Mouse (Mus musculus) liver, embryonic 16.5 days (tissue): Measurements from ENCODE around the gene Tbc1d10b. TPM values are rescaled to one million over a fixed set of nuclear protein-coding genes. Genes with fewer than 3 reads are reported as not detected.

Source experiments
- ATAC-seq: fragments of 200-750 bp; cut with Nextera tagmentation; 2 replicates; pipeline ENCODE4 v1.8.0; 2017; ENCODE audit warnings: low read depth, mild to moderate bottlenecking, moderate number of reproducible peaks, moderate library complexity
- H3K27ac ChIP-seq: fragments of 300-500 bp; sonication (generic); 2 replicates; pipeline ENCODE4 v1.5.1; 2014; ENCODE audit warnings: mild to moderate bottlenecking, low read length
- H3K27me3 ChIP-seq: fragments of 300-500 bp; sonication (generic); 2 replicates; pipeline ENCODE4 v1.6.1; 2014; ENCODE audit warnings: low read depth, low read length, mixed read lengths; ENCODE audit not compliant: control insufficient read depth, insufficient read depth
- H3K36me3 ChIP-seq: fragments of 300-500 bp; sonication (generic); 2 replicates; pipeline ENCODE4 v1.6.1; 2014; ENCODE audit warnings: mild to moderate bottlenecking; ENCODE audit not compliant: control insufficient read depth, insufficient read depth
- H3K4me1 ChIP-seq: fragments of 300-500 bp; sonication (generic); 2 replicates; pipeline ENCODE4 v1.6.1; 2014; ENCODE audit warnings: low read depth, low read length, mixed read lengths; ENCODE audit not compliant: control insufficient read depth
- H3K4me2 ChIP-seq: fragments of 300-500 bp; sonication (generic); 2 replicates; pipeline ENCODE4 v1.6.1; 2014; ENCODE audit warnings: low read depth, low read length, mixed read lengths
- H3K4me3 ChIP-seq: fragments of 300-500 bp; sonication (generic); 2 replicates; pipeline ENCODE4 v1.5.1; 2014; ENCODE audit warnings: low read depth, mild to moderate bottlenecking, low read length
- H3K9ac ChIP-seq: fragments of 300-500 bp; sonication (generic); 2 replicates; pipeline ENCODE4 v1.6.1; 2014; ENCODE audit warnings: low read depth, low read length
- H3K9me3 ChIP-seq: fragments of 300-500 bp; sonication (generic); replicated peaks from 2 replicates; pipeline ENCODE4 v1.6.1; 2016; ENCODE audit warnings: low read length; ENCODE audit not compliant: control insufficient read depth
- WGBS: fragments of 180-500 bp; shearing (Covaris S2); extraction: QIAGEN DNeasy Blood & Tissue Kit; methylation state at CpG from one replicate; pipeline ENCODE4 v1.1.7; 2014; ENCODE audit not compliant: insufficient replicate concordance; 5-methylcytosine and 5-hydroxymethylcytosine counted together
- polyA plus RNA-seq: library from polyadenylated mRNA; unstranded; fragments of >200 nt; fragmentation: Nextera tagmentation; extraction: Ambion mirVana; gene quantifications from 2 replicates; pipeline ENCODE4 v1.2.1, GENCODE M21; 2015

The Tbc1d10b gene
- polyA plus RNA-seq, 1 experiment from 2014 or later: 15.1 TPM

GRCm38 (mm10) chr7:127231826-127232621, 23.8 kb upstream of the Tbc1d10b start:
- no peak for ATAC-seq
- H3K4me1 ChIP-seq: peaks cover 30% of the 10 kb centered on the region
- no peaks in the 10 kb centered on the region for H3K27me3 ChIP-seq

GRCm38 (mm10) chr7:127231376-127231775, 23.1 kb upstream of the Tbc1d10b start:
- Histone ChIP-seq H3K36me3 (peaks cover 15% of the 10 kb centered on the region), H3K27ac (no peak overlapping the region; the same call in 1 of the 2 replicates), H3K27me3 (no peaks in the 10 kb centered on the region), H3K4me3 (peak overlapping the region; percentile 92), H3K9ac (peak overlapping the region; percentile 95), H3K4me1 (peaks cover 34% of the 10 kb centered on the region), H3K9me3 (no peaks in the 10 kb centered on the region), H3K4me2 (peak overlapping the region; percentile 76)
- 46% methylated on average over 3 of the region's 3 CpGs for WGBS
- ATAC-seq: no peak

More at GRCm38 (mm10) chr7:127231826-127232621, 23.8 kb upstream of the Tbc1d10b start:
- 4% methylated on average over 20 of the region's 20 CpGs for WGBS
- H3K36me3 ChIP-seq: peaks cover 18% of the 10 kb centered on the region
- H3K9ac ChIP-seq: peak overlapping the region; percentile 95
- H3K4me2 ChIP-seq: peak overlapping the region; percentile 76
- H3K27ac ChIP-seq: peak overlapping the region; percentile 91
- H3K9me3 ChIP-seq: no peaks in the 10 kb centered on the region
- H3K4me3 ChIP-seq: peak overlapping the region; percentile 92

- Histone ChIP-seq H3K36me3 (0 out of 2 replicates have a peak, but pooled peaks cover 2% of the 10 kb centered on the region), H3K4me2 (no peak overlapping the region), H3K9me3 (no peaks in the 10 kb centered on the region), H3K4me3 (no peak overlapping the region), H3K27ac (peak overlapping the region; percentile 55), H3K9ac (no peak overlapping the region), H3K27me3 (no peaks in the 10 kb centered on the region), H3K4me1 (peaks cover 56% of the 10 kb centered on the region)
- WGBS: 44% methylated on average over 4 of the region's 4 CpGs
- ATAC-seq: peak; percentile 17
Observed at GRCm38 (mm10) chr7:127228615-127229303, 20.5 kb upstream of the Tbc1d10b start.

- peak; percentile 88 for ATAC-seq
- Histone ChIP-seq H3K36me3 (0 out of 2 replicates have a peak, but pooled peaks cover 2% of the 10 kb centered on the region), H3K4me1 (peaks cover 51% of the 10 kb centered on the region), H3K4me3 (peak overlapping the region; percentile 21), H3K9ac (peak overlapping the region; percentile 53), H3K27me3 (no peaks in the 10 kb centered on the region), H3K4me2 (peak overlapping the region; percentile 60), H3K9me3 (no peaks in the 10 kb centered on the region), H3K27ac (peak overlapping the region; percentile 94)
- 52% methylated on average over 11 of the region's 11 CpGs for WGBS
Observed at GRCm38 (mm10) chr7:127225147-127225995, 17.1 kb upstream of the Tbc1d10b start.

GRCm38 (mm10) chr7:127224616-127225015, 16.3 kb upstream of the Tbc1d10b start:
- Histone ChIP-seq H3K27ac (peak overlapping the region; percentile 94), H3K4me2 (no peak overlapping the region), H3K4me1 (peaks cover 51% of the 10 kb centered on the region), H3K9ac (no peak overlapping the region), H3K4me3 (no peak overlapping the region), H3K27me3 (no peaks in the 10 kb centered on the region), H3K36me3 (0 out of 2 replicates have a peak, but pooled peaks cover 2% of the 10 kb centered on the region), H3K9me3 (no peaks in the 10 kb centered on the region)
- 79% methylated on average over 6 of the region's 6 CpGs for WGBS
- ATAC-seq: no peak

- Histone ChIP-seq H3K36me3 (no peaks in the 10 kb centered on the region), H3K4me3 (no peak overlapping the region), H3K4me2 (peak overlapping the region; percentile 31), H3K9me3 (no peaks in the 10 kb centered on the region), H3K9ac (peak overlapping the region; percentile 11), H3K4me1 (peaks cover 57% of the 10 kb centered on the region), H3K27ac (peak overlapping the region; percentile 94), H3K27me3 (no peaks in the 10 kb centered on the region)
- WGBS: 64% methylated on average over 6 of the region's 6 CpGs
- peak; percentile 74 for ATAC-seq
Observed at GRCm38 (mm10) chr7:127223515-127224478, 15.5 kb upstream of the Tbc1d10b start.

GRCm38 (mm10) chr7:127223106-127223505, 14.8 kb upstream of the Tbc1d10b start:
- 82% methylated on average over 3 of the region's 3 CpGs for WGBS
- no peaks in the 10 kb centered on the region for H3K9me3 ChIP-seq
- no peak for ATAC-seq
- no peaks in the 10 kb centered on the region for H3K27me3 ChIP-seq
- H3K4me3 ChIP-seq: no peak overlapping the region
- H3K4me1 ChIP-seq: peaks cover 62% of the 10 kb centered on the region
- H3K4me2 ChIP-seq: peak overlapping the region; percentile 31
- no peaks in the 10 kb centered on the region for H3K36me3 ChIP-seq
- H3K27ac ChIP-seq: peak overlapping the region; percentile 94
- H3K9ac ChIP-seq: peak overlapping the region; percentile 5

- no peak overlapping the region for H3K9ac ChIP-seq
- ATAC-seq: no peak
- 65% methylated on average over 6 of the region's 6 CpGs for WGBS
- H3K4me1 ChIP-seq: peaks cover 60% of the 10 kb centered on the region
- H3K9me3 ChIP-seq: no peaks in the 10 kb centered on the region
- H3K4me3 ChIP-seq: no peak overlapping the region
- peak overlapping the region; percentile 18; the same call in 1 of the 2 replicates for H3K27ac ChIP-seq
- no peaks in the 10 kb centered on the region for H3K36me3 ChIP-seq
- no peaks in the 10 kb centered on the region for H3K27me3 ChIP-seq
- no peak overlapping the region for H3K4me2 ChIP-seq
Observed at GRCm38 (mm10) chr7:127220440-127220839, 12.2 kb upstream of the Tbc1d10b start.
